Comparison of ENCODE assay signal across 17 mouse cellular contexts in genomic region chr12:88819335-88819709, GRCm38 (mm10).
A peak's percentile ranks its signal among the peaks of the same experiment; 100 is the strongest.
DNase-seq lines count a peak whose midpoint lies in the region; ATAC-seq lines count a peak whose summit lies in the region.
"Had no signal": no experiment of that assay in that cellular context is flagged by ENCODE, and none has a peak within 500 bp of the region (broad histone marks: within the 10 kb centered on the region; RNA-seq: fewer than 3 reads in every experiment).

No protein-coding gene starts in this region.

- no peaks in the 10 kb centered on the region for H3K9me3 ChIP-seq in hindbrain, embryonic 11.5 days (ENCODE audit: control insufficient read depth, low read length)
- no peaks in the 10 kb centered on the region for H3K9me3 ChIP-seq in hindbrain, embryonic 10.5 days
- H3K9me3 ChIP-seq in liver, embryonic 15.5 days (replicated peaks), result no peaks in the 10 kb centered on the region
- H3K9me3 ChIP-seq in liver, embryonic 11.5 days (ENCODE audit: control insufficient read depth, low read length), result no peaks in the 10 kb centered on the region
- no peaks in the 10 kb centered on the region for H3K9me3 ChIP-seq in liver, embryonic 16.5 days (replicated peaks; ENCODE audit: control insufficient read depth, low read length)
- H3K9me3 ChIP-seq: embryonic facial prominence, embryonic 13.5 days; G1E; heart, embryonic 13.5 days; limb, embryonic 15.5 days had no signal

- H3K4me3 ChIP-seq in hindbrain, embryonic 11.5 days (ENCODE audit: low read depth, low read length), result no peak overlapping the region
- no peak overlapping the region for H3K4me3 ChIP-seq in hindbrain, embryonic 10.5 days
- no peak overlapping the region for H3K4me3 ChIP-seq in liver, embryonic 15.5 days (replicated peaks)
- no peak overlapping the region for H3K4me3 ChIP-seq in liver, embryonic 11.5 days (ENCODE audit: low read depth, low read length)
- H3K4me3 ChIP-seq in liver, embryonic 16.5 days (ENCODE audit: low read depth, low read length), result no peak overlapping the region
- H3K4me3 ChIP-seq: embryonic facial prominence, embryonic 13.5 days; heart, embryonic 13.5 days; limb, embryonic 15.5 days had no signal

- 76% methylated on average over 5 of the region's 5 CpGs for WGBS in hindbrain, embryonic 11.5 days
- 69% methylated on average over 5 of the region's 5 CpGs for WGBS in hindbrain, embryonic 10.5 days
- WGBS in liver, embryonic 15.5 days (ENCODE audit: insufficient replicate concordance), result 55% methylated on average over 5 of the region's 5 CpGs
- 73% methylated on average over 5 of the region's 5 CpGs for WGBS in liver, embryonic 11.5 days
- WGBS in liver, embryonic 16.5 days (ENCODE audit: insufficient replicate concordance), result 51% methylated on average over 5 of the region's 5 CpGs

- H3K36me3 ChIP-seq in hindbrain, embryonic 11.5 days (ENCODE audit: control insufficient read depth, insufficient read depth, low read length), result no peaks in the 10 kb centered on the region
- no peaks in the 10 kb centered on the region for H3K36me3 ChIP-seq in hindbrain, embryonic 10.5 days
- H3K36me3 ChIP-seq in liver, embryonic 15.5 days (replicated peaks), result no peaks in the 10 kb centered on the region
- H3K36me3 ChIP-seq in liver, embryonic 11.5 days (ENCODE audit: control insufficient read depth, insufficient read depth, low read length), result no peaks in the 10 kb centered on the region
- no peaks in the 10 kb centered on the region for H3K36me3 ChIP-seq in liver, embryonic 16.5 days (ENCODE audit: control insufficient read depth, insufficient read depth)
- H3K36me3 ChIP-seq: embryonic facial prominence, embryonic 13.5 days; G1E; heart, embryonic 13.5 days; limb, embryonic 15.5 days had no signal

- H3K27ac ChIP-seq in hindbrain, embryonic 11.5 days (ENCODE audit: low read depth, low read length), result no peak overlapping the region
- H3K27ac ChIP-seq in hindbrain, embryonic 10.5 days, result no peak overlapping the region
- no peak overlapping the region for H3K27ac ChIP-seq in liver, embryonic 15.5 days (replicated peaks)
- H3K27ac ChIP-seq in liver, embryonic 11.5 days (ENCODE audit: low read depth, low read length), result no peak overlapping the region
- no peak overlapping the region for H3K27ac ChIP-seq in liver, embryonic 16.5 days (ENCODE audit: low read length)
- H3K27ac ChIP-seq: embryonic facial prominence, embryonic 13.5 days; heart, embryonic 13.5 days; limb, embryonic 15.5 days had no signal

- no peaks in the 10 kb centered on the region for H3K4me1 ChIP-seq in hindbrain, embryonic 11.5 days (replicated peaks; ENCODE audit: control insufficient read depth, insufficient read depth, low read length)
- peaks cover 26% of the 10 kb centered on the region for H3K4me1 ChIP-seq in hindbrain, embryonic 10.5 days (replicated peaks)
- H3K4me1 ChIP-seq in liver, embryonic 15.5 days (replicated peaks), result no peaks in the 10 kb centered on the region
- H3K4me1 ChIP-seq in liver, embryonic 11.5 days (replicated peaks; ENCODE audit: control insufficient read depth, insufficient read depth, low read length), result no peaks in the 10 kb centered on the region
- H3K4me1 ChIP-seq in liver, embryonic 16.5 days (ENCODE audit: control insufficient read depth, low read depth, low read length), result no peaks in the 10 kb centered on the region
- H3K4me1 ChIP-seq: embryonic facial prominence, embryonic 13.5 days; limb, embryonic 15.5 days had no signal

- no peak overlapping the region for H3K9ac ChIP-seq in hindbrain, embryonic 11.5 days (ENCODE audit: low read depth, low read length)
- no peak overlapping the region for H3K9ac ChIP-seq in liver, embryonic 15.5 days
- no peak overlapping the region for H3K9ac ChIP-seq in liver, embryonic 11.5 days (ENCODE audit: low read depth, low read length)
- H3K9ac ChIP-seq in liver, embryonic 16.5 days (ENCODE audit: low read depth, low read length), result no peak overlapping the region
- H3K9ac ChIP-seq: embryonic facial prominence, embryonic 13.5 days; heart, embryonic 13.5 days; limb, embryonic 15.5 days had no signal

- ATAC-seq in hindbrain, embryonic 11.5 days (ENCODE audit: low FRiP score), result peak; percentile 28; the same call in 1 of the 2 replicates
- ATAC-seq in liver, embryonic 15.5 days (ENCODE audit: insufficient read depth), result peak; percentile 31; the same call in 1 of the 2 replicates
- ATAC-seq in liver, embryonic 11.5 days (replicated peaks; ENCODE audit: low FRiP score), result no peak
- ATAC-seq in liver, embryonic 16.5 days (ENCODE audit: low read depth), result peak; percentile 16; the same call in 1 of the 2 replicates
- ATAC-seq: CD4-positive, CD25-positive, alpha-beta regulatory T cell, adult 4 months; forebrain, embryonic 16.5 days had no signal

- no peak overlapping the region for H3K4me2 ChIP-seq in hindbrain, embryonic 11.5 days (replicated peaks; ENCODE audit: low read depth, low read length)
- no peak overlapping the region for H3K4me2 ChIP-seq in liver, embryonic 15.5 days
- H3K4me2 ChIP-seq in liver, embryonic 11.5 days, result no peak overlapping the region
- H3K4me2 ChIP-seq in liver, embryonic 16.5 days (ENCODE audit: low read depth, low read length), result no peak overlapping the region
- H3K4me2 ChIP-seq: embryonic facial prominence, embryonic 13.5 days; heart, embryonic 13.5 days; limb, embryonic 15.5 days had no signal

- H3K27me3 ChIP-seq in hindbrain, embryonic 11.5 days (ENCODE audit: control insufficient read depth, insufficient read depth, low read length), result no peaks in the 10 kb centered on the region
- no peaks in the 10 kb centered on the region for H3K27me3 ChIP-seq in hindbrain, embryonic 10.5 days (ENCODE audit: insufficient read depth, poor library complexity, severe bottlenecking)
- no peaks in the 10 kb centered on the region for H3K27me3 ChIP-seq in liver, embryonic 15.5 days
- H3K27me3 ChIP-seq in liver, embryonic 11.5 days (replicated peaks; ENCODE audit: control insufficient read depth, insufficient read depth, low read length), result no peaks in the 10 kb centered on the region
- no peaks in the 10 kb centered on the region for H3K27me3 ChIP-seq in liver, embryonic 16.5 days (ENCODE audit: control insufficient read depth, insufficient read depth, low read depth, low read length)
- H3K27me3 ChIP-seq: embryonic facial prominence, embryonic 13.5 days; heart, embryonic 13.5 days; limb, embryonic 15.5 days had no signal

- peak; percentile 7 for DNase-seq in gastrocnemius, adult 18-20 months (ENCODE audit: low spot score)
- DNase-seq in gastrocnemius, adult 8-10 months (ENCODE audit: low spot score in 2 of 2), result no peak
- DNase-seq in hindbrain, embryonic 11.5 days (ENCODE audit: low spot score), result no peak
- DNase-seq in hindbrain, embryonic 10.5 days (ENCODE audit: low spot score), result no peak
- no peak for DNase-seq in liver, embryonic 11.5 days (ENCODE audit: low spot score)
- no peak for DNase-seq in right cerebral cortex, postnatal 14 days
- DNase-seq: kidney, adult 8-10 months; lung, postnatal 36 days; thymus, postnatal 14 days had no signal
